Mouse (Mus musculus): Measurements from ENCODE around the gene Hivep2. TPM values are rescaled to one million over a fixed set of nuclear protein-coding genes. Genes with fewer than 3 reads are reported as not detected.

The Hivep2 gene
- total RNA-seq, 2 experiments from 2014 or later: 28.1 to 28.8 TPM

DNA sequence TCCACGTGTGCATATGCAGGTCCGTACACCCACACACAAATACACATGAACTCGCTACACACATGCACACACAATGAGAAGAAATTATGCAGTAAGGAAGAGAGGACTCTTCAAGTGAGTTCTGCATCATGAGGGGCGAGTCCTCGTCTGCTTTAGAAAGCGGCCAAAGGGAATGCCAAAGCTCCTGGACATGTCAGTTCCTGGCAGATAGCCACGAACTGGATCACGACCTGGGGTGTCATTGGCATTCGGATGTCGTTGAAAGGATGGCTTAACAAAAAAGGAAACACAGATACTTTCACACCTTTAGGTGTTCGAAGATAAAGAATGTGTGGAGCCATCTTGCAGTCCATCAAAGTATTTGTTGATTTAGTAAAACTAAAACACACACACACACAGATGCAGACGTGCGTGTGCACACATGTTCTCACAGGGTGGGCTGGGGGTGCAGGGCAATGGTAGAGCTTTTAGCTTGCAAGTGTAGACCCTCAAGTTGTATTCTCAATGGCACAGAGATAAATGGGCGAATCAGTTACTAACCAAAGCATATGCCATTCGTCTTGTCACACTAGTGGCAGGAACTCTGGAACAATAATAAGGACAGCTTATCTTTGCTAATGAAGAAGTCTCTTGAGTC, 99.0 kb downstream of the Hivep2 start:
- no peak for DNase-seq
- intact Hi-C loops (cut with DNase I): no loop called here

DNA sequence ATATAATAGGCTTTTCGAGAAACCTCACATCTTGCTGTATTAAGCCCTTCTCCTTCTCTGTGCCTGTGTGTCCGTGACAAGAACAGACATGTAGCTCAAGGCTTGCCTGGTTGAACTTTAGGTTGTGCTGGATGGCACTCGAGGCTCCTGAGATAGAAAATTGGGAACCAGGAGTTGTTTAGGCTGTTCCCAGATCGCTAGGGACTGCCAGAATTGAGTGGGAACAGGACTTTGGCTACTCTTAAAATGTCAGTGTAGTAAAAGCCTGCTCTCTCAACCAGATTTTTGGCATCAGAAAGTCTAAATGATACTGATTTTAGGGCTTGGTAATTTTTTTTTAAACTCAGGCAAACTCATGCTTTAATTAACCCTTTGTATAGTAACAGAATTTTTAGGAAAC, 101.9 kb downstream of the Hivep2 start:
- intact Hi-C loops (cut with DNase I): no loop called here
- no peak for DNase-seq

DNA sequence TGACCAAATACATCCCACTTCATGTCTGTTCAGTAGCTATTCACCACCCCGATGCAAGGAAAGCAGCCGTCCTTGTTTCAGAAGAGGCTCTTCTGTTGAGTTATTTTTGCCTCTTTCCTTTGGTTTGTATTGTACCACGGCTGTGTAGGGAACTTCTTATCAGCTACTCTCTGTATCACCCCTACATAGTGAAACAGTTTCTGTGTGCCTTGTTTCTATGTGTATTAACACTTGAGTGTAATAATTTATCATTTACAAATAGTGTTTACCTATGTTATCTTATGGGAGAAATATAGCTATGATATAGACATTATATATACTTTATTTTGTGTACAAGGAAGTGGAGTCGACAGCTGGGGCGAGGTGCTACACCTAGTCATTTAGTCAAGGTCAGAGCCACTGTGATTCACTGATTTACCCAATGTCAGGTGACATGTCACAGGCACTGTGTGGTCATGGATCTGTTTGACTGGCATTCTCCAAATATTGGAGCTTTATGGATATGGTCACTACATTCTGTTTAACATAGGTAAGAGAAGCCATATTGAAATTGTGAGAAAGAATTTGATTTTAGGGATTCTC, 104.7 kb downstream of the Hivep2 start:
- no peak for DNase-seq
- intact Hi-C loops (cut with DNase I): no loop called here

DNA sequence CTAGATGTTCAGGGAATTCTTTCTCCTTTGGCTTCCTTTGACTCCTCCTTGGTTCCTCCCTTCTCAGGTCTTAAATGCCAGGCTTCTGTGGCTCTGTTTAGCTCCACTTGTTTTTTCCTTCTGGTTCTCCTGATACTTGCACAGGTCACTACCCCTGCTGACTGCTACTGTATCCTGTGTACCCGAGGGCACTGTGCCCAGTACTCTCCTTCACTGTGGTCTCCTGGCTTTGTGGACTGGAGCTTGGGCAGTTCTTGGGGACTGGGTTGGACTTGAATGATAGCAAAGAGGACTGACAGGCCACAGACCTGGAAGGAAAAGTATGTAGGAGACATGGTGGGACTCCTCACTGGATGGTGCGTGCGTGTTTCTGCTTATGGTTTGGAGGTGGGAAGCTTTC, 106.6 kb downstream of the Hivep2 start:
- intact Hi-C loops (cut with DNase I): no loop called here
- no peak for DNase-seq

DNA sequence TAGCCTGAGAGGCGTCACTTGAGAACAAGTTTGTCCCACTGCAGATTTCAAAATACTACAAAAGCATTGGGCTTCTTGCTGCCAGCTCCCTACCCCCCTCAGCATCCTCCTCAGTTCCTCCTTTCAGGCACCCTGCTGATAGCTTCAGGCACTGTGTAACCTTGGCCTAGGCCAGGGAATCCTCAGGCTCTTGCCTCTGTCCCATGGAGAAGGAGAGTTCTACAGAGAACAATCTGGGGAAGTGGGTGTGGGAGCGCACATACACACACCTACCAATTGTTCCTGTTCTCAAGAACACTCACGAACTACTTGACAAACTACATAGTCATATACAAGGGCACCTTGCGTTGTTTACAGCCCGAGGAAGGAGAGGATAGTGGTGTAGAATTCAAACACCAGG, 109.9 kb downstream of the Hivep2 start:
- no peak for DNase-seq
- intact Hi-C loops (cut with DNase I): no loop called here

DNA sequence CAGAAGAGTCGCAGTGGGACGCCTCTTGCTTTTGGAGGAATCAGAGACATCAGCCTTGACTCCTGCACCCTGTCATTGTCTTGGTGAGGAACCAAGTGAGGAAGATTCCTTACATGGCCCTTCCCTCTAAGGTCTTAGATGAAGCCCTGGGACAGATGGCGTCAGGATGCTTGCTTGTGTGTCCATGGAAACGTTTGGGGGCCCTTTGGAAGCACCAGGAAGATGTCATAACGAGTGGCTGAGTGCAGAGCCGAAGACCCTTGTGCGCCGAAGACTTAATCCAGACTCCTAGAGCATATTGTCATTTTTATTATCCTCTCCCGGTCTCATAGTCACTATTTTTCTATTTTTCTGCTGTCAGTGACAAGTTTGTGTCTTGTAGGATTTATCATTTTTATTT, 111.0 kb downstream of the Hivep2 start:
- no peak for DNase-seq
- intact Hi-C loops (cut with DNase I): no loop called here

DNA sequence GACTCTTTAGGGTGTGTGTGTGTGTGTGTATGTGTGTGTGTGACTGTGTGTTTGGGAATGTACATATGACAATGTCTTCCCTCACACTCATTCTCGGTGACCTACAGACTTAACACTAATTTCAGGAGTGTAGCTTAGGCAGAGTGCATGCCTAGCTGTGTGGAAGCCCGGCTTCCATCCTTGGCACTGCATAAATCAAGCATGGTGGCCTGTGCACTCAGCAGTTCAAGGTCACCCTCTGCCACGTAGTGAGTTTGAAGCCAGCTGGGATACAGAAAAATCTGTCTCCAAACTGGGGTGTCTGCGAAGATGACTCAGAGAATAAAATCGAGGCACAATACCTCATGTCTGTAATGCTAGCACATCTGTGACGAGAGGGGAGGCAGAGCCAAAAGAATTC, 115.0 kb downstream of the Hivep2 start:
- no peak for DNase-seq
- intact Hi-C loops (cut with DNase I): loop anchor here (10.0 kb wide), 1 partner anchor 516 kb away; no protein-coding TSS in a partner anchor

DNA sequence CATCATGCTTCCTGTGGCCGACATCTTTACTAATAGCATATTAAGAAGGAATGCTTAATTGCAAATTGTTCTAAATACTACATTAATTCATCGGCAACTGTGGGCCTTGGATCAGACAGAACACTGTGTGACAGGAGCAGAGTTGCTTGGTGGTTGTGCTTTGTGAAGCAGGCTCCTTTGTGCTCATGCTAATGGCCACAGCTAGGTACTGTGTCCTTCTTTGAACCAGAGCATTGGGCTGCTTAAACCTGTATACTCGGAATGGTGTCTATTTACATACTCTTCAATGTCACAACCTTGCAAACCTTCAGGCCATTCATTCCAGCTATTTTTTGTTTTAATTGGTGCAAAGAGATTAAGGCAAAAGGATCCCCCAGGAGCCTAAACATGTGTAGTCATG, 115.9 kb downstream of the Hivep2 start:
- no peak for DNase-seq
- intact Hi-C loops (cut with DNase I): loop anchor here (2.0 to 10.0 kb wide), 2 partner anchors 25 to 517 kb away; no protein-coding TSS in a partner anchor

DNA sequence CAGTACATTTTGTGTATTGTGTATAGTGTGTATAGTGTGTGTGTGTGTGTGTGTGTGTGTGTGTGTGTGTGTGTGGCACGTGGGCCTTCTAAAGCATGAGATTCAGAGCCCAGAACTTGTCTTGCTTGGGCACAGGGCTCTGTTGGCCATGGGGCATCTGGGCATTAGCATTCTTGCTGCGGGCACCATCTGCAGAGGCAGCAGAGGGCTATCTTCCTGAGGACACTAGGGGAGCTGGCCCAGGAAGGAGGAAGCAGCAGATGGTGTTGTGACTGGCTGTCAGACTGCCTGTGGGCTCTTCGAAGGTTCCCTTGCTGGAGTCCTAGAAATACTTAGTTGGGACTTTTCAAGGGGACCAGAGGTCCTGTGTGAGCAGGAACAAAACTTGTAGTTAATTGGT, 116.4 kb downstream of the Hivep2 start:
- DNase-seq: no peak
- intact Hi-C loops (cut with DNase I): loop anchor here (2.0 to 10.0 kb wide), 2 partner anchors 25 to 517 kb away; no protein-coding TSS in a partner anchor

DNA sequence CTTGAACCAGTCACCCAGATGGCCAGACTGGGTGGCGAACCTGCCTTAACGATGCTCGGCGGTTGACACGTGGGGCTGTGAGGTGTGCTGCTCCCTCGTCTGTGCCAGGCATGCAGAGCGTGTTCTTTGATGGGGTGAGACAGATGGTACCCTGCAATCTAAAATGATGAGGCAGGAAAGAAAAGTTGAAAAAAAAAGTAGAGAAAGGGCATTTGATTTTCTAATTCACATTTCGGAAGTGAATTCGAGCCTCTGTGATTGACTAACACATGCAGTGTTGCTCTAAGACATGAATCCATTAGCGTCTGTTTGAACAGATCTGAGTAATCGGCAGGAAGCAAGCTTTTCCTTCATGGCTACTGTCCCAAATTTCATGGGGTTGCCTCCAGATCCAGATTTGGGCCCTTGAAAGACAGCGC, 119.4 kb downstream of the Hivep2 start:
- intact Hi-C loops (cut with DNase I): loop anchor here (5.0 to 10.0 kb wide), 2 partner anchors 38 to 520 kb away; no protein-coding TSS in a partner anchor
- DNase-seq: peak in 1 of 2 experiments; percentile 35

DNA sequence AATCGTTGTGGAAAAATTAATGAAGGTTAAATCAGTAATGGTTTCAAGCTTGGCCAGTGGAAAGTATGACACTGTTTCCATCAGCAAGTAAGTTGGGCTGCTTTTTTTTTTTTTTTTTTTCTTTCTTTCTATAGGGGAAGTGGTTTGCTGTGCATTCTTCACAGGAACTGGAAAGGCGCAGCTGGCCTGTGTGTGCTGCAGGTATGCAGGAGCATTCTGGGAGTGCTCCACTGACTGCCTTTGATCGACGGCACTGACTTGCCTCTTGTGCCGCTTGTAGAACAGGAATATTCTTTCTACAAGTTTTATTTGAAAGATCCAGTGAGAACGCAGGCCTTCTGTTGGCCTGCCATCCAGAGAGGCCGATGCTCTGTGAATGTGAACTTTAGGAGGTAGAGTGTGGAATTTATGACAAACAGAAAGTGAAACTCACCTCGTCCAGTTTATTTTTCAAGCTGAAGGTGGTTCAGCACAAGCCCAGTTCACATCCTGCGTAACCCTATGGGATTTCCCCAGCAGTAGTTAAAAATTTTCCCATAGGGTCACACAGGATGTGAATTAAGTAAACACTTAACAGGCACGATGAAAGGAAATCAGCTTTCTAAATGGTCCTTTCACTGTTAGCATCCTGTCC, 120.1 kb downstream of the Hivep2 start:
- intact Hi-C loops (cut with DNase I): loop anchor here (5.0 to 10.0 kb wide), 2 partner anchors 39 to 521 kb away; no protein-coding TSS in a partner anchor
- DNase-seq: no peak

DNA sequence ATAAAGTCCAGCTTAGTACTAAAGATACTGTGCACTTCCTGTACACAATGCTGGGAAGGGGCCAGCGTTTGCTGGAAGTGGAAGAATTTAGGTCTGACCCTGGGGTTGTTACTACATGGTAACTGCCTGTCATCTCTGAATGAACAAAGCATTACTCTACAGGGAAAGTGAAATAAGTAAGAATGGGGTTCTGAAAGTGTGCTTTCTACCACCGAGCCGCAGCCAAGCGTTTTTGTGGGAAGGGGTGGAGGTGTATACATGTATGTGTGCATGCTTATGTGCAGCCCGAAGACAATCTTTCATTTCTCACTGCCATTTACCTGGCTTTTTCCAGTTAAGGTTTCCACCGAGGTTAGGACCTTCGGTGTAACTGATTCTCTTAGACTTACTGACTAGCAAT, 121.4 kb downstream of the Hivep2 start:
- DNase-seq: no peak
- intact Hi-C loops (cut with DNase I): loop anchor here (5.0 to 10.0 kb wide), 2 partner anchors 40 to 523 kb away; no protein-coding TSS in a partner anchor

DNA sequence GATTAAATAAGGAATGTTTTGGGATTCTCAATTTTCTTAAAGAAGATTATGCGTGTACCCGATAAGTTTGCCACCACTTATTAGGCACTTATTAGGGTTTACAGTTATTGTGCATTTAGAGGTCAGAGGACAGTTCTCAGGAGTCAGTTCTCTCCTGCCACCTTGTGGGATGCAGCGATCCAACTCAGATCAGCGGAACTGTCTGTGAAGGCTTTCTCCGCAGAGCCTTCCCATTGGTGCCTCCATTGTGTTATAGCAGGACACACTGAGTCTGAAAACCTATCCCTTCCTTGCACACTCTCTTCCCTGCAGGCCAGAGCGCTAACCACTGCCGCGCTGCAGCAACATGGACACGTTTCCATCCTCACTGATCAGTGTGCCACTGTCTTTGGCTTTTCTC, 123.6 kb downstream of the Hivep2 start:
- intact Hi-C loops (cut with DNase I): loop anchor here (1.0 to 10.0 kb wide), 3 partner anchors 42 to 525 kb away; partner anchors contain the start of gene Hivep2
- peak in 1 of 2 experiments; percentile 40 for DNase-seq

DNA sequence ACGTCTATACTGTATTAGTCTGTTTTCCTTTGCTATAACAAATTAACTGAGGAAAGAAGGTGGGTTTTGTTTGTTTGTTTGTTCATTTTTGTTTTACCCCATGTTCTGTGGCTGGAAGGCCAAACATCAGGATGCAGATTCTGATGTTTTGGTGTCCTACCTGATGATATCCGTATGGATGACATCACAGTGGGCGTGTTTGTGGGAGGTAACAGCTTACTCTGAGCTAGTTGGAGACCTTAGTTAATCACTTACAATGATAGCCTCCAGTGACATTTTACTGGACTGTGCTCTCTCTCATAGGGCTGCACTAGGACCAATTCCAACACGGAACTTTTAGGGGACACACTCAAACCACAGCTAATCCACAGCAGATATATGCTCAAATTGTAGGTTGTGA, 128.2 kb downstream of the Hivep2 start:
- no peak for DNase-seq
- intact Hi-C loops (cut with DNase I): no loop called here

DNA sequence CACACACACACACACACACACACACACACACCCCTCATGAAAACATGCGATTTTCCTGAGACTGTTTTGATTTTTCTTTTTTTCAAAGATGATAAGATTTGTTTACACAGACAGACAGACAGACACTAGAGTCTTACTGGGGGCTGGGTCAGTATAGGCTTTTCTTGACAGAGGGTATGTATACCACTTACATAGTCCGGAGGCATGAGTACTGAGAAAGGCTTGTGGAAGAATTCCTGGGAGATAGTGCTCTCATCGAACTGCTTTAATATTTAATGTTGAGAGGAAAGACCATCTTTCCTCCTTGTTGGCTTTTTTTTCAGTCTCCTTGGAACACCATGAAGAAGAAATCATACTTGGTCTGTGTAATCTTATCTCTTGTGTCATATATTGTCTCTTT, 130.2 kb downstream of the Hivep2 start:
- intact Hi-C loops (cut with DNase I): no loop called here
- DNase-seq: no peak

DNA sequence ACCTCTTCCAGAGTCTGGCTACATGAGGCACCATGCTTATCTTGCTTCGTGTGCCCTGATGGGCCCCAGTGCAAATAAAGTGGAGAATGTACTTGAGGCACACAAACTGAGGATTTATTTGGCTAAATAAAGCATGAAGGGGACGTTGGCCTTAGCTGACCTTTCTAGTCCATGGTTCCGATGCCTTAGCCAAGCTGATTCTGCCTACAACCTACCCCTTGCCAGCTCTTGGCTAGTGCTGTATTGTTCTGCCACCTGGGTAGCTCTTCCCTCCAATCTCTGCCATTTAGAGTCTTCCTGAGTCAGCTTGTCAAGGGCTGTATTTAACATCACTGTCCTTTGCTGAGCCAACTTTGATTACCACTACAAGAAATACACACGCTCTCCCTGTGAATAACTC, 133.3 kb downstream of the Hivep2 start:
- no peak for DNase-seq
- intact Hi-C loops (cut with DNase I): no loop called here

DNA sequence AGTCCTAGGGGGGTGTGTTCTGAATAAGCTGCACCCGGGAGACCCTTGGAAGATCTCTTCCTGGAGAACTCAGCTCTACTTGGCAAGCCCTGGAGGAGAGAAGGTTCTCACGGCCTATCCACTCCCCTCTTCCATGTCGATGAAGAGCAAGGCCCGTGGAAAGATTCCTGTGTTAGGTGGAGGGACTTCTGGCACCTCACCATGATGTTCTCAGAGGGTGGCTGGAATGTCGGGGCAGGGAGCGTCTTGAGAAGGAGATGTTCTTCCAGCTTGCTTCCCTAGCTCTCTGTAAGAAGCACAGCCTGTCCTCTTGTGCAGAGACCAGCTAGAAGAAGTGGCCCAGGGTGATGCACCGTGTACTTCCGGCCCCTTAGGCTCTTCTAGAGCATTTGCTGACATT, 134.2 kb downstream of the Hivep2 start:
- intact Hi-C loops (cut with DNase I): no loop called here

DNA sequence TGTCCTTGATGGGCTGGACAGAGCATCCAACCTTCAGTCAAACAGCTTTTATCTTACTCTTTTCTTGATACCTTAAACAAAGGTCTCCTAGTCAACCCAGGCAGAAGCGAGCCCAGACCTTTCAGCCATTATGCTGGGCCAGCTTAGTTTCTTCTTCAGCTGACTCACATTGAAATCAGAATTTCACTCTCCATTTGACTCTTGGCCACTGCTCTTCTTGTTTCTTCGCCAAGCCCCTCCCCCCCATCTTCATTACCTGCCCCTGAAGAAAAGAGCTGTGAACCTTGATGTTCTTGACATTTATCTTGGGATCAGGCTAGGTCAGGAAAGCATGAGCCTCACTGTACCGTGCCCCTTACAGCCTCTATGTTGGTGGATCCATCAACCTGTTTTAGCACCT, 135.0 kb downstream of the Hivep2 start:
- DNase-seq: no peak
- intact Hi-C loops (cut with DNase I): no loop called here

More for the DNA sequence above, 134.2 kb downstream of the Hivep2 start:
- DNase-seq: no peak

DNA sequence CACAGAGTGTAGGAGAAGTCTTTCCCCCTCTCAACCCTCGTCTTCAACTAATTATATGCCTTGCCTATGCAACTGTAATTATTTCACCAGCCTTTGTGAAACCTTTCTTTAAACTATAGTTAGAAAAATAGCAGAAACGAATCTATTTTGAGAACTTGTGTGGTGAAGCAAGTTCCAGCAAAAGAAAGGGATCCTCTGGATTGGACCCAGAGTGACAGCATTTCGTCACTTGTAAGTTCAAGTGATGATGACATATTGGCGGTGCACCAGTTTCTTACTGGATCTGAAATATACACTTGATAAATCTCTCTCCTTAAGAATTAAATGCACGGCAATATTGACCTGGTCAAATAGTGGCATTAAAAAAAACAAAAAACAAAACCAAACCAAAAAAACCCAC, 136.1 kb downstream of the Hivep2 start:
- intact Hi-C loops (cut with DNase I): no loop called here
- no peak for DNase-seq

DNA sequence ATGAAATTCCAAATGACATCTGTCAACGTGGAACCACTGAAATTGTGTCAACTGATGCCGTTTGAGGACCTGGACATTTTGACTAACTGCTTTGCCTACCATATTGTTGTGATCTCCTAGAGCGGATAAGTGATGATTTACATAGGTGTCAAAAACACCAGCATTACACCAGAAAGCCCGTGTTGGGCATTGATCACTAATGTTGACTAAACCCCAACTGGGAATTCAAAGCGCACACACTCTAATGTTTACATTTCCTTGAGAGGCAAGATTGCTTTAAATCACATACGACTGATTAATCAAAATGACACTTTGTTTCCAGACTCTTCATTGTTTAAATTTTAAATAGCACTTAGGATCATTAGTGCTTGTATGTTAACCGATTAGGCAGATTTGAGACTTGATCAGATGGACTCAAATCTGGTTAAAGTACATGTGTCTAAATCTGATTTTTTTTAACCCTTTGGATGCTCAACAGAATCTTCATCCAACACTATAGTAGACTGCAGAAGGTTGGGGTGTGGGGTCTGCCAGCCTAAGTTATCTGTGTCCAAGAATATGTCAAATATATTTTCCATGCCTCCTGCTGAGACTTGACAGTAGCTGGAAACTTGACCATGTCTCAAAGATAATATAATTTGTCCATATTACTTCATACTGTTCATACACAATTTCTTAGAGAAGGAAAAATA, 142.3 kb downstream of the Hivep2 start:
- intact Hi-C loops (cut with DNase I): no loop called here
- no peak for DNase-seq

DNA sequence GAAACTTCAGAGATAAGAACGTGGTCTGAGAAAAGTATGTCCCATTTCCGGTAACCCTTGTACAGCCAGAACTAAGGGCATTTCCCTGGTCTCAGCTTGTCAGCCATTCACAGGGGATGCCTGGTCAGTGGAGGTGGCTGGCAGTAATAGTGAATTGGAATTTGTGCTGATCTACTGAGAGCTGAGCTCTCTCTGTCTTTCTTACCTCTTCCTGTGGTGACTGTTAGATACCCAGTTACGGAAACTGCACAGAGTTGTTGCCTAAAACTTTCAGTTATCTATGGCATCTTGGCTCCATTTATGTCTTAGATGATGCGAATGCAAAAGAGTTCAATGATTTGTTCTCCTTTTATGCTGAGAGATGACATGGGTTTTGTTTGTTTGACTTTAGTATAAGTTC, 150.0 kb downstream of the Hivep2 start:
- DNase-seq: no peak
- intact Hi-C loops (cut with DNase I): no loop called here
